Mouse (Mus musculus) thymus, adult 2 months (tissue): Measurements from ENCODE around the gene Hbq1a.

Source experiments
- CTCF ChIP-seq: fragments of 200-500 bp; IDR thresholded peaks from 2 replicates; pipeline ENCODE4 v1.5.1; 2012; ENCODE audit warnings: mild to moderate bottlenecking, control low read depth, low read length, moderate library complexity, borderline replicate concordance; ENCODE audit not compliant: control insufficient read depth, poor library complexity, insufficient read depth; ENCODE audit errors: extremely low read depth
- POLR2A ChIP-seq: fragments of 200-500 bp; IDR thresholded peaks from 2 replicates; pipeline ENCODE4 v1.6.1; 2012; ENCODE audit warnings: mild to moderate bottlenecking, low read length, control low read depth, moderate library complexity; ENCODE audit not compliant: control insufficient read depth, poor library complexity, insufficient read depth; ENCODE audit errors: extremely low read depth

GRCm38 (mm10) chr11:32316009-32316408, 16.1 kb downstream of the Hbq1a start:
- TF ChIP-seq POLR2A (no peak), CTCF (no peak)
